Mouse (Mus musculus) heart, embryonic 10.5 days (tissue): ENCODE data around the gene Ndufb4. TPM values are rescaled to one million over a fixed set of nuclear protein-coding genes. Genes with fewer than 3 reads are reported as not detected.

ENCODE experiments used
- DNase-seq: peaks from one replicate; pipeline ENCODE4 v3.0.0-alpha.2; 2017; ENCODE audit warnings: low spot score
- H3K27ac ChIP-seq: fragments of 300-500 bp; sonication (generic); 2 replicates; pipeline ENCODE4 v1.5.1; 2016; ENCODE audit warnings: mild to moderate bottlenecking
- H3K27me3 ChIP-seq: fragments of 300-500 bp; sonication (generic); 2 replicates; pipeline ENCODE4 v1.6.1; 2016; ENCODE audit warnings: mild to moderate bottlenecking; ENCODE audit not compliant: poor library complexity, insufficient read depth, severe bottlenecking
- H3K36me3 ChIP-seq: fragments of 300-500 bp; sonication (generic); 2 replicates; pipeline ENCODE4 v1.6.1; 2016; ENCODE audit warnings: mild to moderate bottlenecking, moderate library complexity
- H3K4me1 ChIP-seq: fragments of 300-500 bp; sonication (generic); 2 replicates; pipeline ENCODE4 v1.6.1; 2016; ENCODE audit warnings: mild to moderate bottlenecking
- H3K4me3 ChIP-seq: fragments of 300-500 bp; sonication (generic); 2 replicates; pipeline ENCODE4 v1.5.1; 2016; ENCODE audit warnings: mild to moderate bottlenecking, moderate library complexity
- H3K9me3 ChIP-seq: fragments of 300-500 bp; sonication (generic); 2 replicates; pipeline ENCODE4 v1.6.1; 2016; ENCODE audit warnings: mild to moderate bottlenecking, moderate library complexity
- WGBS: fragments of 180-500 bp; shearing (Covaris S2); methylation state at CpG from one replicate; pipeline ENCODE4 v1.1.7; 2016; 5-methylcytosine and 5-hydroxymethylcytosine counted together
- polyA plus RNA-seq: library from polyadenylated mRNA; unstranded; fragments of >200 nt; fragmentation: Nextera tagmentation; extraction: Ambion mirVana; gene quantifications from 2 replicates; pipeline ENCODE4 v1.2.1, GENCODE M21; 2016

The Ndufb4 gene
- polyA plus RNA-seq, 1 experiment from 2014 or later, result 61.3 TPM

DNA sequence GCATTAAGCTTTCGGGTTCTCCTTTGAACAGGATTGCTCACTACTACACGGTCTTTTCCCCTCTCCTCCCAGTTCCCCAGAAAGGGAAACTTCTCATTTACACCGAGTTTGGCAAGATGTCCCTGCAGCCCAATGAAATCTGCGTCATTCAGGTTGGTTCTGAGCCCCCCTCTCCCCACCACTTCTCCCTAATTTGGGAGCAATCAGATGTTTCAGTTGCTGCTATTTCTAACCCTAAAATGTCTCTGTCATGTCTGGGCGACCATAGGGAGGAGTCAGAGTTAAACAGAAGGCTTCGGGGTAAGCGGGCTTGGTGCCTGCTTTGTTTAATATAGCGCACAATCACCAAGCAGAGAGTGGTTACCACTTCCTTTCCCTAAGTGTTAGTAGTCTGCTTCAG lies 38.1 kb downstream of the Ndufb4 start:
- Histone ChIP-seq H3K27me3 (no peaks in the 10 kb centered on the region), H3K4me1 (peaks cover 13% of the 10 kb centered on the region; the same call in 1 of the 2 replicates), H3K4me3 (no peak overlapping the region), H3K9me3 (no peaks in the 10 kb centered on the region), H3K36me3 (no peaks in the 10 kb centered on the region), H3K27ac (no peak overlapping the region)
- WGBS, result 71% methylated on average over 8 of the region's 8 CpGs
- DNase-seq, result no peak

DNA sequence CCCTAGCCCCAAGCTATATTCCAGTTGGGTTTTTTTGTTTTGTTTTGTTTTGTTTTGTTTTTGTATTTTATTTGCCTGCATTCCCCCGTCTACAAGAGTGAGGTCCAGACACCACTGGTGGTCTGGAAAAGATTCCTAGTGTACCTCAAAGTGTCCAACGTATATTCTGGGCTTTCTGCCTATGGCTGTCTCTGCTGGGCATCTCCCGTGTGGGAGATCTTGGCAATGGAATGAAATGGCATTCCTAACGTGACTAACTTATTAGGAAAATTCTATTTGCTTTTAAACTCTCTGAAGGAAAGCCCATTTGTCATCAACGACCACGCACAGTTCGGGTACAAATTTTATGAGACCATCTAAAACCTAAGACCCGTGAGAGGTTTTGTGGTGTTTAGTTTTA lies 38.8 kb downstream of the Ndufb4 start:
- WGBS, result 76% methylated on average over 8 of the region's 8 CpGs
- H3K9me3 ChIP-seq, result no peaks in the 10 kb centered on the region
- DNase-seq, result no peak
- H3K4me3 ChIP-seq, result no peak overlapping the region
- H3K36me3 ChIP-seq, result no peaks in the 10 kb centered on the region
- H3K27me3 ChIP-seq, result no peaks in the 10 kb centered on the region
- H3K27ac ChIP-seq, result no peak overlapping the region
- H3K4me1 ChIP-seq, result peaks cover 11% of the 10 kb centered on the region; the same call in 1 of the 2 replicates

- Histone ChIP-seq H3K4me3 (no peak overlapping the region), H3K4me1 (peaks cover 11% of the 10 kb centered on the region; the same call in 1 of the 2 replicates), H3K27me3 (no peaks in the 10 kb centered on the region), H3K36me3 (no peaks in the 10 kb centered on the region), H3K27ac (no peak overlapping the region), H3K9me3 (no peaks in the 10 kb centered on the region)
- no peak for DNase-seq
- WGBS, result 93% methylated on average over 9 of the region's 9 CpGs
Measured at GRCm38 (mm10) chr16:37614540-37614939, 39.7 kb downstream of the Ndufb4 start.

GRCm38 (mm10) chr16:37612013-37612412 lies 42.2 kb downstream of the Ndufb4 start:
- H3K4me1 ChIP-seq, result peaks cover 10% of the 10 kb centered on the region; the same call in 1 of the 2 replicates
- WGBS, result 96% methylated on average over 5 of the region's 5 CpGs
- H3K4me3 ChIP-seq, result no peak overlapping the region

GRCm38 (mm10) chr16:37611072-37611471 lies 43.2 kb downstream of the Ndufb4 start:
- peaks cover 8% of the 10 kb centered on the region; the same call in 1 of the 2 replicates for H3K4me1 ChIP-seq
- H3K4me3 ChIP-seq, result no peak overlapping the region
- H3K27ac ChIP-seq, result no peak overlapping the region
- no peak for DNase-seq
- 83% methylated on average over 7 of the region's 7 CpGs for WGBS
- no peaks in the 10 kb centered on the region for H3K9me3 ChIP-seq
- H3K27me3 ChIP-seq, result no peaks in the 10 kb centered on the region
- H3K36me3 ChIP-seq, result no peaks in the 10 kb centered on the region

More at GRCm38 (mm10) chr16:37612013-37612412, 42.2 kb downstream of the Ndufb4 start:
- Histone ChIP-seq H3K9me3 (no peaks in the 10 kb centered on the region), H3K27me3 (no peaks in the 10 kb centered on the region), H3K27ac (no peak overlapping the region), H3K36me3 (no peaks in the 10 kb centered on the region)
- no peak for DNase-seq

- Histone ChIP-seq H3K36me3 (no peaks in the 10 kb centered on the region), H3K4me3 (no peak overlapping the region), H3K9me3 (no peaks in the 10 kb centered on the region), H3K4me1 (peaks cover 7% of the 10 kb centered on the region; the same call in 1 of the 2 replicates), H3K27ac (no peak overlapping the region), H3K27me3 (no peaks in the 10 kb centered on the region)
- DNase-seq, result no peak
- WGBS, result 74% methylated on average over 8 of the region's 8 CpGs
Measured at GRCm38 (mm10) chr16:37610333-37610732, 43.9 kb downstream of the Ndufb4 start.

DNA sequence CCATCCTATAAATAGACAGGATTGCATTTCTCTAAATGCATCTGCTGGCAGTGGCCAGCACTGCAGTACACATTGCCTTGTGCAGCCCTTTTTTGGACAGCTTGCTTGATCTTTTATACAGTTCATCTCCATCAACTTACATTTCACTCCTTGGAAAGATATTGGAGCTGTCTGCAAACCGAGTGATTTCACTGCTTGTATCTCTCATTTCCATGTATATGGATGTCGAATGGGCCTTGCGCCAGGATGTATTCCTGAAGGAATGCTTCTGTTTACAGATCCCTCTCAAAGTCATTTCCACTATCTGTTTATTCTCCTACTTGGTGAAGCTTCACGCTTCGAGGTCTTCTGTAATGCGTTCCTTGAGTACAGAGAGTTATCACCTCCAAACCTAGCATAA lies 50.0 kb downstream of the Ndufb4 start:
- Histone ChIP-seq H3K27me3 (no peaks in the 10 kb centered on the region), H3K4me1 (peaks cover 4% of the 10 kb centered on the region; the same call in 1 of the 2 replicates), H3K27ac (no peak overlapping the region), H3K9me3 (no peaks in the 10 kb centered on the region), H3K4me3 (no peak overlapping the region), H3K36me3 (no peaks in the 10 kb centered on the region)
- 77% methylated on average over 6 of the region's 6 CpGs for WGBS
- no peak for DNase-seq

DNA sequence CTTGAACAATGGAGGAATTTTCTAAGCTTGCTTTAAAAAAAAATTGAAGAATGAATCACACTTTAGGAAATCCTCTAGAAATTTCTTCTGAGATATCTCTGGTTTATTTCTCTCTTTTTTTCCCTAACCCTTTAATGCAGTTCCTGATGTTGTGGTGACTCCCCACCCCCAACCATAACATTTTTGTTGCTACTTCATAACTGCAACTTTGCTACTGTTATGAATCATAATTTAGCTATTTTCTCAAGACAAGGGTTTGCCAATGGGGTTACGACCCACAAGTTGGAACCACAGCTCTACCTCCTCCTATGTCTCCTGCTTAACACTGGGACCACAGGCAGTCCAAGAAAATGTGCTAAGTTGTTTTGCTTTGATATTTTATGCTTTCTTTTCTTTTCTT lies 50.8 kb downstream of the Ndufb4 start:
- Histone ChIP-seq H3K36me3 (no peaks in the 10 kb centered on the region), H3K4me1 (peaks cover 3% of the 10 kb centered on the region; the same call in 1 of the 2 replicates), H3K9me3 (no peaks in the 10 kb centered on the region), H3K27ac (no peak overlapping the region), H3K27me3 (no peaks in the 10 kb centered on the region), H3K4me3 (no peak overlapping the region)
- 90% methylated on average over 1 of the region's 1 CpGs for WGBS
- DNase-seq, result no peak

DNA sequence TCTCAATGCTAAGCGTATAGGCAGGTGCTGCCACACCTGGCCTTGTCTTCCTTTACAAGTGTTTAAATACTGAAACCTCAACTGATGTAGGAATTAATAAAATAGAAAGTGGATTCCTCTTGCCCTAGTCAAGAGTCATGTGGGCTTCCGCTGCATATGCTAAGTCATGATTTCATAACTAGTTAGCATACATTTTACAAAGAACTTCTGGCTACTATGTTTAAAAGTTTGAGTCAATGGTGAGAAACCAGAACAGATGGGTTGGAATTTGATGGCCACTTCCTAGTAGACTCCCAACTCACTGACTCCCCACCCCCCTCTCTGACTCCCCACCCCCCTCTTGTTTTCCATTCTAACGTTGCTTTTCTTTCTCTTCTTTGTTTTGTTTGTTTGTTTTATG lies 54.9 kb downstream of the Ndufb4 start:
- no peaks in the 10 kb centered on the region for H3K9me3 ChIP-seq
- 73% methylated on average over 3 of the region's 3 CpGs for WGBS
- H3K4me3 ChIP-seq, result no peak overlapping the region
- H3K27me3 ChIP-seq, result no peaks in the 10 kb centered on the region
- peaks cover 4% of the 10 kb centered on the region; the same call in 1 of the 2 replicates for H3K4me1 ChIP-seq
- no peak for DNase-seq
- no peaks in the 10 kb centered on the region for H3K36me3 ChIP-seq
- no peak overlapping the region for H3K27ac ChIP-seq

- H3K4me1 ChIP-seq, result peaks cover 4% of the 10 kb centered on the region; the same call in 1 of the 2 replicates
- DNase-seq, result no peak
- no peaks in the 10 kb centered on the region for H3K36me3 ChIP-seq
- no peaks in the 10 kb centered on the region for H3K9me3 ChIP-seq
- no peak overlapping the region for H3K27ac ChIP-seq
- WGBS, result 84% methylated on average over 7 of the region's 7 CpGs
- H3K27me3 ChIP-seq, result no peaks in the 10 kb centered on the region
- no peak overlapping the region for H3K4me3 ChIP-seq
Measured at GRCm38 (mm10) chr16:37598463-37598862, 55.8 kb downstream of the Ndufb4 start.

DNA sequence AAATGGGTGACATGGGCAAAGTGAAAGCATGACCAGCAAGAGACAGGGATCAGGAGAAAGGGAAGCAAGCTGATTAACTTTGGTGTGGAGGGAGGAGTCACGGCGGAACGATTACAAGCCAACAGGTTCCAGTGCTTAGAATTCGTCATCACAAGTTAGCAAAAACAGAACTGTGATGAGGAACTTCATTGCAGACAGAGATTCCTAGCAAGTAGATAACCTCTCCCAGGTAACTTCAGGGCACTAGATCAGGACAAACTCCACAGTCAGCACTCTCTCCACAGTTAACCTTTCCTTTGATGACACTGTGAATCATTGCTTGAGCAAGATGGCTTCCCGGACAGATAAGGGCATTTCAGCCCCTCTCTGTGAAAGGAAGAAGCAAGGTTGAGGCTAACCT lies 56.8 kb downstream of the Ndufb4 start:
- Histone ChIP-seq H3K9me3 (no peaks in the 10 kb centered on the region), H3K27ac (no peak overlapping the region), H3K4me3 (no peak overlapping the region), H3K4me1 (peaks cover 4% of the 10 kb centered on the region; the same call in 1 of the 2 replicates), H3K27me3 (no peaks in the 10 kb centered on the region), H3K36me3 (no peaks in the 10 kb centered on the region)
- no peak for DNase-seq
- 56% methylated on average over 5 of the region's 5 CpGs for WGBS

Other genes with a start within 250 kb of the Ndufb4 start
- gene Gtf2e1, start 114.7 kb downstream of the Ndufb4 start, polyA plus RNA-seq, result 35.3 and 38.5 TPM in 2 replicates
- gene Rabl3, start 114.6 kb downstream of the Ndufb4 start, polyA plus RNA-seq, result 39.8 and 40.5 TPM in 2 replicates
- 0.27 and 1.9 TPM in 2 replicates for gene Hgd, start 74.3 kb downstream of the Ndufb4 start, polyA plus RNA-seq
- gene Fstl1, start 122.4 kb upstream of the Ndufb4 start, polyA plus RNA-seq, result 312 and 372 TPM in 2 replicates
- gene Gm36028, start 206.7 kb upstream of the Ndufb4 start, polyA plus RNA-seq, result 0.88 and 1.0 TPM in 2 replicates
- gene Lrrc58, start 213.9 kb upstream of the Ndufb4 start, polyA plus RNA-seq, result 42.8 and 48.3 TPM in 2 replicates